Mouse (Mus musculus): ENCODE results near the gene Ptpn5. TPM values are rescaled to one million over a fixed set of nuclear protein-coding genes. Genes with fewer than 3 reads are reported as not detected.

Ptpn5 gene
- polyA plus RNA-seq, 1 experiment, result not detected

DNA sequence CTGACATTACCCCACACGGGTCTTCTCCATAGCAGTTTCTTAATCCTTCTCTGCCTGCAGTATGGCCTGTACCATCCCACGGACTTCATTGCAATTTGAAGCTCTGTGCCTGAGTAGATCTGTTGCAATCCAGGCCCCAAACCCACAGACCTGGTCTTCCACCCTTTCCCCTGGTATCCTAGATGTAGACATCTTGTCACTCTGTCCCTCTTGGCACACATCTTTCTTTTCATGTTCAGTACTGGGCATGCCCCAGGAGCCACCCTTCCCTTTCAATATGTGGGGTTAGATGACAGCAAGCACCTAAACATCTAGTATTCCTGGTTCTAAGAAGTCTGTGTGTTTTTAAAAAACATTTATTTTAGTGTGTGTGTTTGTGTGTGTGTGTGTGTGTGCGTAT, 91.8 kb downstream of the Ptpn5 start:
- no peak overlapping the region for H3K27ac ChIP-seq (ENCODE audit: insufficient read depth, low read depth, low read length)
- 91% methylated on average over 3 of the region's 3 CpGs for WGBS

DNA sequence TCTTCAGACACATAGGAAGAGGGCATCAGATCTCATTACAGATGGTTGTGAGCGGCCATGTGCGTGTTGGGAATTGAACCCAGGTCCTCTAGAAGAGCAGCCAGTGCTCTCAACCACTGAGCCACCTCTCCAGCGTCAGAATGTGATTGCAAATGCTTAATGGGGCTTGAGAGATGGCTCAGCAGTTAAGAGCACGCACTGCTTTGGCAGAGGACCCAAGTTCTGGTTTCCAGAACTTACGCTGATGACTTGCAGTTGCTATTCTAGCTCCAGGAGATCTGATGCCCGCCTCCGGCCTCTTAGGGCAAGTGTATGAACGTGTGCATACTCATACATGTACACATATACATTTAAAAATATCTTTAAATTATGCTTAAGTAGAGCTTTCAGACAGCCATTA, 98.1 kb downstream of the Ptpn5 start:
- 63% methylated on average over 8 of the region's 8 CpGs for WGBS
- no peak for TF ChIP-seq CTCF (IDR thresholded peaks at IDR 0.05; ENCODE audit: insufficient read depth, low read depth, low read length)
- Histone ChIP-seq H3K4me1 (ENCODE audit: control insufficient read depth, insufficient read depth, low read length) (no peaks in the 10 kb centered on the region), H3K27ac (ENCODE audit: insufficient read depth, low read depth, low read length) (no peak overlapping the region), H3K4me3 (ENCODE audit: insufficient read depth, low read depth, low read length) (no peak overlapping the region)

More for the DNA sequence above, 91.8 kb downstream of the Ptpn5 start:
- Histone ChIP-seq H3K4me3 (ENCODE audit: insufficient read depth, low read depth, low read length) (no peak overlapping the region), H3K4me1 (ENCODE audit: control insufficient read depth, insufficient read depth, low read length) (no peaks in the 10 kb centered on the region)
- TF ChIP-seq POLR2A (IDR thresholded peaks at IDR 0.05; ENCODE audit: insufficient read depth, low read depth, low read length) (no peak), CTCF (IDR thresholded peaks at IDR 0.05; ENCODE audit: insufficient read depth, low read depth, low read length) (no peak)

DNA sequence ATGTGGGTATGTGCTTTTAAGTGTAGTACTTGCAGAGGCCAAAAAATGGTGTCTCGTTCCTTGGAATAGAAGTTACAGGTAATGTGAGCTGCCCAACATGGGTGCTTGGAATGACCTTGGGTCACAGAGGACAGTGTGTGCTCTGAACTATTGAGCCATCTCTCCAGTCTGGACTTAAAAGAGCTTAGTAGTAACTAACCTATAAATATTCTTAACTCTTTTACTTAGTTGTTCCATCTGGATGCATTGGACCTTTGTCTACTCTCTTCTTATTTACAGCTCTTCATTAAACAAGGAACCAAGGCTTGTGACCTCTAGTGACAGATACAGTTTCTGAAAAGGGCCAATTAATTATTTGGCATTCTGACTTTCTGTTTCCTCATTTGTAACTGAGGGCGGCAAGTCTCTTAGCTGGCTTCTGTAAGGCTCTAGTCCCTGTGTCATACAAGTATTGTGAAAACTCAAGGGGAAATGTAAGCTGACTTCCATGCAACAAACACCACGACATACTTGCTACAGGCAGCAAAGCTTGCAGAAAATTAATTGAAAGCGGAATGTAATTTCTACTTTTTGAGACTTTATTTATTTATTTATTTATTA, 98.6 kb downstream of the Ptpn5 start:
- Histone ChIP-seq H3K27ac (ENCODE audit: insufficient read depth, low read depth, low read length) (no peak overlapping the region), H3K4me1 (ENCODE audit: control insufficient read depth, insufficient read depth, low read length) (no peaks in the 10 kb centered on the region), H3K4me3 (ENCODE audit: insufficient read depth, low read depth, low read length) (no peak overlapping the region)
- no peak for TF ChIP-seq CTCF (IDR thresholded peaks at IDR 0.05; ENCODE audit: insufficient read depth, low read depth, low read length)
- no peak for TF ChIP-seq POLR2A (IDR thresholded peaks at IDR 0.05; ENCODE audit: insufficient read depth, low read depth, low read length)
- WGBS, result 91% methylated on average over 4 of the region's 4 CpGs

DNA sequence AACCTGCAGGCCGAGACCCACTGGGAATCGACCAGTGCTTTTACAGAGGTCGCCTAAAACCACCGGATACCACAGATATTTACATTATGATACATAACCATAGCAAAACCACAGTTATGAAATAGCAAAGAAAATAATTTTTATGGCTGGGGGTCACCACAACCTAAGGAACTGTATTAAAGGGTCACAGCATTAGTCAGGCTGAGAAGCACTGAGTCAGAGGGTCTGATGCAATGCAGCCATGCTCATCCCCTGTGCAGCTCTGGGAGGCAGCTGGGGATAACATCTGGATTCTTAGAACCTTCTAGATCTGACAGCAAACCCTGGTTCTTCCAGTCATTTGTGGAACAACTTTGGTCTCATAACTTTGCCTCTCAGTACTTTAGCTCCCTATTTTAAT, 102.1 kb downstream of the Ptpn5 start:
- WGBS, result 86% methylated on average over 4 of the region's 4 CpGs
- no peak overlapping the region for H3K27ac ChIP-seq (ENCODE audit: insufficient read depth, low read depth, low read length)
- TF ChIP-seq POLR2A (IDR thresholded peaks at IDR 0.05; ENCODE audit: insufficient read depth, low read depth, low read length) (no peak), CTCF (IDR thresholded peaks at IDR 0.05; ENCODE audit: insufficient read depth, low read depth, low read length) (no peak)
- no peak overlapping the region for H3K4me3 ChIP-seq (ENCODE audit: insufficient read depth, low read depth, low read length)
- H3K4me1 ChIP-seq (ENCODE audit: control insufficient read depth, insufficient read depth, low read length), result no peaks in the 10 kb centered on the region

DNA sequence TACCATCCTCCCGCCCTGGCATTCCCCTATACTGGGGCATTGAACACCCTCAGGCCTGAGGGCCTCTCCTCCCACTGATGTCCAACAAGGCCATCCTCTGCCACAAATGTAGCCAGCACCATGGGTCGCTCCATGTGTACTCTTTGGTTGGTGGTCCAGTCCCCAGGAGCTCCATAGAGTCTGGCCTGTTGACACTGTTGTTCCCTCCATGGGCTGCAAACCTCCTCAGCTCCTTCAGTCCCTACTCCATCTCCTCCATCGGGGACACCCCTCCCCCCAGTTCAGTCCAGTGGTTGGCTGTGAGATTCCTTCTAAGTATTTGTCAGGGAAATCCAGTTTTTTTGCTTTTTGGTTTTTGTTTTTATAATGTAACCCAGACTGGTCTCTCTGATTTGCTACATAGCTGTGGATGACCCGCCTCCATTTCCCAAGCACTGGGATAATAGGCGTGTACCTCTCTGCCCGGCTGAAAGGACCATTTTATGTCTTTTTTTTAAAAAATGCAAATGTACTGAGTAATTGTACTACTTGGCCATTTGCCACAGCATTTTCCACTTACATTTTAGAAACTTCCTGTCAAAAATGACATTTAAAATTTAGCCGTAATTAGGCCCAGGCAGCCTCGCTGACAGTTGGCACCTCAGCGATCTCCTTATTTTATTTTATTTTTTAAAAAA, 102.8 kb downstream of the Ptpn5 start:
- Histone ChIP-seq H3K4me1 (ENCODE audit: control insufficient read depth, insufficient read depth, low read length) (peaks cover under 1% of the 10 kb centered on the region), H3K4me3 (ENCODE audit: insufficient read depth, low read depth, low read length) (no peak overlapping the region), H3K27ac (ENCODE audit: insufficient read depth, low read depth, low read length) (no peak overlapping the region)
- 71% methylated on average over 9 of the region's 9 CpGs for WGBS
- TF ChIP-seq CTCF (IDR thresholded peaks at IDR 0.05; ENCODE audit: insufficient read depth, low read depth, low read length) (no peak), POLR2A (IDR thresholded peaks at IDR 0.05; ENCODE audit: insufficient read depth, low read depth, low read length) (no peak)

Other genes starting within 250 kb of the Ptpn5 start
- 352 and 596 TPM in 2 replicates for gene Tsg101, start 213.7 kb downstream of the Ptpn5 start, polyA plus RNA-seq (2012; ENCODE audit: insufficient read depth, insufficient read length, low replicate concordance, missing spikeins)
- not detected in 2 replicates for gene Uevld, start 175.2 kb downstream of the Ptpn5 start, polyA plus RNA-seq (2012; ENCODE audit: insufficient read depth, insufficient read length, low replicate concordance, missing spikeins)
- not detected in 2 replicates for gene Gm9999, start 150.1 kb downstream of the Ptpn5 start, polyA plus RNA-seq (2012; ENCODE audit: insufficient read depth, insufficient read length, low replicate concordance, missing spikeins)
- gene Spty2d1, start 125.3 kb downstream of the Ptpn5 start, polyA plus RNA-seq (2012; ENCODE audit: insufficient read depth, insufficient read length, low replicate concordance, missing spikeins), result not detected in 2 replicates
- gene Tmem86a, start 83.1 kb downstream of the Ptpn5 start, polyA plus RNA-seq (2012; ENCODE audit: insufficient read depth, insufficient read length, low replicate concordance, missing spikeins), result not detected in 2 replicates
- not detected in 2 replicates for gene Mrgpra6, start 71.2 kb upstream of the Ptpn5 start, polyA plus RNA-seq (2012; ENCODE audit: insufficient read depth, insufficient read length, low replicate concordance, missing spikeins)
- not detected in 2 replicates for gene Mrgpra9, start 119.2 kb upstream of the Ptpn5 start, polyA plus RNA-seq (2012; ENCODE audit: insufficient read depth, insufficient read length, low replicate concordance, missing spikeins)
- not detected in 2 replicates for gene Mrgpra1, start 220.6 kb upstream of the Ptpn5 start, polyA plus RNA-seq (2012; ENCODE audit: insufficient read depth, insufficient read length, low replicate concordance, missing spikeins)

Measured in olfactory bulb, adult 2 months (tissue).